Mouse (Mus musculus) midbrain, postnatal 0 days (tissue): ENCODE measurements around the gene Dbf4. TPM values are rescaled to one million over a fixed set of nuclear protein-coding genes. Genes with fewer than 3 reads are reported as not detected.

Experiments used
- ATAC-seq: fragments of 200-750 bp; cut with Nextera tagmentation; 2 replicates; pipeline ENCODE4 v1.8.0; 2017; ENCODE audit warnings: moderate number of reproducible peaks, mild to moderate bottlenecking, moderate TSS enrichment, moderate library complexity; ENCODE audit not compliant: low FRiP score
- DNase-seq: peaks from one replicate; pipeline ENCODE4 v3.0.0-alpha.2; 2015; ENCODE audit warnings: low spot score
- H3K27ac ChIP-seq: fragments of 300-500 bp; sonication (generic); 2 replicates; pipeline ENCODE4 v1.5.1; 2014; ENCODE audit warnings: low read depth, mild to moderate bottlenecking, low read length, mixed read lengths
- H3K27me3 ChIP-seq: fragments of 300-500 bp; sonication (generic); 2 replicates; pipeline ENCODE4 v1.6.1; 2014; ENCODE audit warnings: low read length, control low read depth, mixed read lengths; ENCODE audit not compliant: insufficient read depth
- H3K36me3 ChIP-seq: fragments of 300-500 bp; sonication (generic); 2 replicates; pipeline ENCODE4 v1.6.1; 2014; ENCODE audit warnings: low read length, control low read depth, mixed read lengths; ENCODE audit not compliant: insufficient read depth
- H3K4me1 ChIP-seq: fragments of 300-500 bp; sonication (generic); 2 replicates; pipeline ENCODE4 v1.6.1; 2014; ENCODE audit warnings: mild to moderate bottlenecking, control low read depth, antibody characterized with exemption, low read length, mixed read lengths; ENCODE audit not compliant: insufficient read depth
- H3K4me2 ChIP-seq: fragments of 300-500 bp; sonication (generic); 2 replicates; pipeline ENCODE4 v1.6.1; 2014; ENCODE audit warnings: low read depth, mild to moderate bottlenecking, low read length, mixed read lengths; ENCODE audit not compliant: poor library complexity, severe bottlenecking
- H3K4me3 ChIP-seq: fragments of 300-500 bp; sonication (generic); 2 replicates; pipeline ENCODE4 v1.5.1; 2014; ENCODE audit warnings: low read depth, mild to moderate bottlenecking, low read length, moderate library complexity
- H3K9ac ChIP-seq: fragments of 300-500 bp; sonication (generic); replicated peaks from 2 replicates; pipeline ENCODE4 v1.6.1; 2014; ENCODE audit warnings: mild to moderate bottlenecking, low read length, moderate library complexity, mixed read lengths; ENCODE audit not compliant: poor library complexity, severe bottlenecking
- H3K9me3 ChIP-seq: fragments of 300-500 bp; sonication (generic); 2 replicates; pipeline ENCODE4 v1.6.1; 2016; ENCODE audit warnings: low read length, control low read depth
- CTCF ChIP-seq: IDR thresholded peaks from 2 replicates; pipeline ENCODE4 v1.5.1; 2016; ENCODE audit warnings: antibody characterized with exemption, mild to moderate bottlenecking
- WGBS: fragments of 180-500 bp; shearing (Covaris S2); extraction: QIAGEN DNeasy Blood & Tissue Kit; methylation state at CpG from one replicate; pipeline ENCODE4 v1.1.7; 2014; 5-methylcytosine and 5-hydroxymethylcytosine counted together
- polyA plus RNA-seq: library from polyadenylated mRNA; unstranded; fragments of >200 nt; fragmentation: Nextera tagmentation; extraction: Ambion mirVana; gene quantifications from 2 replicates; pipeline ENCODE4 v1.2.1, GENCODE M21; 2015
- total RNA-seq: library from RNA; depleted of rRNA; stranded (reverse); fragments of >200 nt; gene quantifications from 2 replicates; pipeline ENCODE4 v1.2.3, GENCODE M21; 2014

Gene Dbf4
- total and polyA plus RNA-seq, 2 experiments from 2014 or later: 5.8 to 8.5 TPM

GRCm38 (mm10) chr5:8368328-8368692 lies 54.2 kb downstream of the Dbf4 start:
- DNase-seq: no peak
- WGBS: 42% methylated on average over 7 of the region's 7 CpGs
- Histone ChIP-seq H3K9me3 (no peaks in the 10 kb centered on the region), H3K9ac (peak overlapping the region; percentile 94), H3K36me3 (no peaks in the 10 kb centered on the region), H3K27me3 (no peaks in the 10 kb centered on the region), H3K27ac (peak overlapping the region; percentile 86), H3K4me2 (peak overlapping the region; percentile 73), H3K4me1 (0 out of 2 replicates have a peak, but pooled peaks cover 3% of the 10 kb centered on the region), H3K4me3 (peak overlapping the region; percentile 89)
- TF ChIP-seq CTCF: no peak
- peak; percentile 9; the same call in 1 of the 2 replicates for ATAC-seq

GRCm38 (mm10) chr5:8367614-8368327 lies 54.7 kb downstream of the Dbf4 start, which contains the start of gene Adam22:
Adam22 (minus strand) TSS chr5:8368160.
- peak within 1 kb of the TSS; percentile 89 for H3K4me3 ChIP-seq
- H3K9ac ChIP-seq: peak within 1 kb of the TSS; percentile 94
- DNase-seq (peak; percentile 86), ATAC-seq (peak; percentile 94)
- H3K4me2 ChIP-seq: peak within 1 kb of the TSS; percentile 73
- H3K27ac ChIP-seq: peak within 1 kb of the TSS; percentile 86
- H3K36me3 ChIP-seq: no peaks in the 10 kb centered on the region
- H3K4me1 ChIP-seq: 0 out of 2 replicates have a peak, but pooled peaks cover 3% of the 10 kb centered on the region
- no peaks in the 10 kb centered on the region for H3K27me3 ChIP-seq
- TF ChIP-seq CTCF: peak; percentile 44
- no peaks in the 10 kb centered on the region for H3K9me3 ChIP-seq
- under 1% methylated on average over 44 of the region's 55 CpGs for WGBS

GRCm38 (mm10) chr5:8366771-8367613 lies 55.5 kb downstream of the Dbf4 start:
- 2% methylated on average over 24 of the region's 25 CpGs for WGBS

GRCm38 (mm10) chr5:8362361-8362760 lies 60.2 kb downstream of the Dbf4 start:
- DNase-seq (peak; percentile 67), ATAC-seq (no peak)
- Histone ChIP-seq H3K4me3 (no peak overlapping the region), H3K27me3 (no peaks in the 10 kb centered on the region), H3K4me1 (0 out of 2 replicates have a peak, but pooled peaks cover 3% of the 10 kb centered on the region), H3K9me3 (no peaks in the 10 kb centered on the region), H3K4me2 (no peak overlapping the region), H3K27ac (no peak overlapping the region), H3K9ac (no peak overlapping the region), H3K36me3 (no peaks in the 10 kb centered on the region)
- TF ChIP-seq CTCF: peak; percentile 72
- 67% methylated on average over 1 of the region's 1 CpGs for WGBS

More at GRCm38 (mm10) chr5:8366771-8367613, 55.5 kb downstream of the Dbf4 start:
- Histone ChIP-seq H3K4me2 (peak overlapping the region; percentile 73), H3K27ac (peak overlapping the region; percentile 86), H3K4me1 (0 out of 2 replicates have a peak, but pooled peaks cover 3% of the 10 kb centered on the region), H3K27me3 (no peaks in the 10 kb centered on the region), H3K9me3 (no peaks in the 10 kb centered on the region), H3K36me3 (no peaks in the 10 kb centered on the region), H3K9ac (peak overlapping the region; percentile 94), H3K4me3 (peak overlapping the region; percentile 89)
- peak; percentile 53 for DNase-seq
- ATAC-seq: peak; percentile 47
- TF ChIP-seq CTCF: no peak

- H3K36me3 ChIP-seq: no peaks in the 10 kb centered on the region
- H3K4me2 ChIP-seq: no peak overlapping the region
Measured at GRCm38 (mm10) chr5:8357677-8358076, 64.8 kb downstream of the Dbf4 start.

More at GRCm38 (mm10) chr5:8357677-8358076, 64.8 kb downstream of the Dbf4 start:
- no peak for TF ChIP-seq CTCF
- Histone ChIP-seq H3K4me3 (no peak overlapping the region), H3K27ac (no peak overlapping the region), H3K9me3 (no peaks in the 10 kb centered on the region), H3K4me1 (no peaks in the 10 kb centered on the region), H3K9ac (no peak overlapping the region), H3K27me3 (no peaks in the 10 kb centered on the region)
- ATAC-seq (no peak), DNase-seq (no peak)
- WGBS: 76% methylated on average over 8 of the region's 8 CpGs
